Mouse (Mus musculus) midbrain, embryonic 12.5 days (tissue): ENCODE data around the gene Kif1a. TPM values are rescaled to one million over a fixed set of nuclear protein-coding genes. Genes with fewer than 3 reads are reported as not detected.

Experiments used
- ATAC-seq: fragments of 200-750 bp; cut with Nextera tagmentation; 2 replicates; pipeline ENCODE4 v1.8.0; 2017; ENCODE audit warnings: low read depth, moderate TSS enrichment, moderate library complexity; ENCODE audit not compliant: low FRiP score
- H3K27ac ChIP-seq: fragments of 300-500 bp; sonication (generic); replicated peaks from 2 replicates; pipeline ENCODE4 v1.5.1; 2016; ENCODE audit warnings: mild to moderate bottlenecking
- H3K27me3 ChIP-seq: fragments of 300-500 bp; sonication (generic); 2 replicates; pipeline ENCODE4 v1.6.1; 2016; ENCODE audit warnings: mild to moderate bottlenecking
- H3K36me3 ChIP-seq: fragments of 300-500 bp; sonication (generic); 2 replicates; pipeline ENCODE4 v1.6.1; 2016
- H3K4me1 ChIP-seq: fragments of 300-500 bp; sonication (generic); 2 replicates; pipeline ENCODE4 v1.6.1; 2016
- H3K4me2 ChIP-seq: fragments of 300-500 bp; sonication (generic); replicated peaks from 2 replicates; pipeline ENCODE4 v1.6.1; 2016; ENCODE audit warnings: mild to moderate bottlenecking, moderate library complexity
- H3K4me3 ChIP-seq: fragments of 300-500 bp; sonication (generic); 2 replicates; pipeline ENCODE4 v1.5.1; 2016; ENCODE audit warnings: mild to moderate bottlenecking
- H3K9ac ChIP-seq: fragments of 300-500 bp; sonication (generic); replicated peaks from 2 replicates; pipeline ENCODE4 v1.6.1; 2016; ENCODE audit warnings: mild to moderate bottlenecking, moderate library complexity
- H3K9me3 ChIP-seq: fragments of 300-500 bp; sonication (generic); 2 replicates; pipeline ENCODE4 v1.6.1; 2016; ENCODE audit warnings: mild to moderate bottlenecking
- WGBS: fragments of 180-500 bp; shearing (Covaris S2); methylation state at CpG from one replicate; pipeline ENCODE4 v1.1.7; 2016; 5-methylcytosine and 5-hydroxymethylcytosine counted together
- polyA plus RNA-seq: library from polyadenylated mRNA; unstranded; fragments of >200 nt; fragmentation: Nextera tagmentation; extraction: Ambion mirVana; gene quantifications from 2 replicates; pipeline ENCODE4 v1.2.1, GENCODE M21; 2016

Gene Kif1a
- polyA plus RNA-seq, 1 experiment from 2014 or later: 126 TPM

DNA sequence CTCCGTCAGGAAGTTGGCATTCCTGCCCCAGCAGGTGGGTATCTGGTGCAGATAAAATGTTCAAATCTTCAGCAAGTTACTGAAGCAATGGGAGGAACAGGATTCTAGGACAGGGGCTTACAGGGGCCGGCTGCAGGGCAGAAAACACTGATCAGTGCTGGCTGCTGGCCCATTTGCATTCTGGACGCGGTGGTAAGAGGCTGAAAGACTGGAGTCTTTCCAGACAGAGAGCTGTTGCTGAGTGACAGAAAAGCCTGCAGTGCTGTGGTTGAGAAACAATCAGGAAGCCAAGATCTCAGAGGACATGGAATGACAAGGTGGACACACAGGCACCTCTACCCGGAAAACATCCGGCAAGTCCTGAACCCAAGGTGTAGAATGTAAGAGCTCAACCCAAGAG lies 16.6 kb downstream of the Kif1a start:
- no peak overlapping the region for H3K9ac ChIP-seq
- ATAC-seq: no peak
- 53% methylated on average over 6 of the region's 6 CpGs for WGBS

DNA sequence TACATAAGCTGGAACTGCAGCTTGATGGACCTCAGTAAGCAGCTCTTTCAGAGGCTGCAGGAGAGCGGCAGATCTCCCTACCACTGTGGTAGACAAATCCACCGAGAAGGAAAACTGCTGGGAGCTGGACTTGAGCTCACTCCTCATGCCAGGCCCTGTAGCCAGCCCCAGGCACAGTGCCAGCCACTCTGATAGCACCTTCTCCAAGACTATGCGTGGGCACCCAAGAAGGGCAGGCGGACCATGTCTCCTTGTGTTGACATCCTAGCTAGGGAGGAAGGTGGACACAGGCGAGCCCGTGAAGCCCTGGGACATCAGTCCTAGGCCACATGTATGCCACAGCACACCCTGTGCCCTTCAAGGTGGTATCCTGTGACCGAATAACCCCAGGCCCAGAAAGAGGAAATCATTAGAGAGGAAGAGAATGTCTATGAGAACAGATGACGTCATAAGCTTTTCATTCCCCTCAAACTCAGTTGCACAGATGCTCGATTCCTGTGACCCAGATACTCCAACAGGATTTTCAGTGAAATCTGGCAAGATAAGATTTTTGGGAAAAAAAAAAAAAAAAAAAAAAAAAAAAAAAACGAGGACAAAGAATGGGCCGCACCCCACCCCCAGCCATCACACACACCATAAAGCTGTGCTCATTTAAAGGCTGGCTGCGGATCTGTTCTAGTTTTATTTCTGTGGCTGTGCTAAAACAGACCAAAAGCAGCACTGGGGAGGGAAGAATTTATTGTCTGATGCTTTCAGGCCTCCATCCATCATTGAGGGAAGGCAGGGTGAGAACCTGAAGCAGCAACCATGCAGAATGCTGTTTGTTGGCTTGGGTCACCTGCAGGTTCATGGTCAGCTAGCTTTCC lies 18.1 kb downstream of the Kif1a start:
- no peaks in the 10 kb centered on the region for H3K27me3 ChIP-seq
- H3K9me3 ChIP-seq: no peaks in the 10 kb centered on the region
- peaks cover 39% of the 10 kb centered on the region for H3K36me3 ChIP-seq
- no peak overlapping the region for H3K9ac ChIP-seq
- H3K4me2 ChIP-seq: no peak overlapping the region
- H3K4me1 ChIP-seq: peaks cover 34% of the 10 kb centered on the region
- H3K27ac ChIP-seq: no peak overlapping the region
- no peak overlapping the region for H3K4me3 ChIP-seq
- no peak for ATAC-seq
- 89% methylated on average over 12 of the region's 12 CpGs for WGBS

More for the DNA sequence above, 16.6 kb downstream of the Kif1a start:
- H3K9me3 ChIP-seq: no peaks in the 10 kb centered on the region
- no peak overlapping the region for H3K4me3 ChIP-seq
- peaks cover 34% of the 10 kb centered on the region for H3K36me3 ChIP-seq
- H3K4me2 ChIP-seq: no peak overlapping the region
- H3K4me1 ChIP-seq: peaks cover 20% of the 10 kb centered on the region
- H3K27ac ChIP-seq: peak overlapping the region; percentile 58
- no peaks in the 10 kb centered on the region for H3K27me3 ChIP-seq

DNA sequence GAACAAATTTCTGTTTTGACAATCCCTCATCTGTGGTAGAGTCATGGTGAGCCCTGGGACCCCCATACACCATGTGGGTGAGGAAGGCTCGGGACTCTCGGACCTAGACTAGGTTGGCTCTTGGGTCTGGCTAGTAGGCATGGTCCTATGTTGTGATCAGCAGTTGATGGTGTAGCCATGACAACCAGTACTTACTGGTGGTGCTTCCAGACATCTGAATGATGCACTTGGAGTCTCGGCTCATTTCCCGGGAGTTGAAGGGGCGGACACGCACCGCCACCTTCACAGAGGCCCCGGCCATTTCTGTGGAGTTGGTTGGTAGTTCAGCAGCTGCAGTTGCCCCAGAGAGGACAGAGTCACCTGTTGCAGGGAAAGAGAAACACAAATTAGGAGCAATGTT lies 19.6 kb downstream of the Kif1a start:
- ATAC-seq: no peak

DNA sequence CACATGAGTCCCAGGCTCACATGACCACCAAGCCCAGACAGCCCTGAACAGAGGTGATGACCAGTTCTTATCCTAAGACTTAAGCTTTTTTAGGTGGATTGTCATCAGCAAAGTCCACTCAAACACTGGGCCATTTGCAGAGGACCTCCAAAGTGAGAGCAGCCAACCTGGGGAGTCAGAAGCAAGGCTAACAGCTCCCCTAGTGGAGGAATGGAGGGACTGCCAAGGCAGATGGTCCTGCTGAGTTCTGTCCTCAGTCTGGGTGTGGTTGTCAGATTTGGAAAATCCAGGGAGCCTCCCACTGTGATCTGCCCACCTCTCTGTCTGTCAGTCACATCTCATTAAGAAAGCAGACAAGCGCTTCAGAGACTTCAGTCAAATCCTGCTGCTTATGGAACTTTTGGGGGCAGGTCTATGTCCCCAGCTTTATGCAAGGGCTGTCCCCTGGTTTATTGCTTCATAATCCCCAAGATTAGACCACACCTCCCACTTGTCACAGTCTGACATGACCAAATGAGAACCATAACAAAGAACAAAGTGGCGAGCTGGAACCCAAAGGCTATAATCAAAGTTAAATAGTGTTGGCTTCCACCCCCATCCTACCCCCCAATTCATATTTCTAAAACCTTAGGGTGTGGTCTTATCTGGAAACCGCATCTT lies 20.7 kb downstream of the Kif1a start:
- no peak for ATAC-seq
- 73% methylated on average over 3 of the region's 3 CpGs for WGBS

More for the DNA sequence above, 19.6 kb downstream of the Kif1a start:
- WGBS: 74% methylated on average over 8 of the region's 8 CpGs
- H3K4me1 ChIP-seq: peaks cover 34% of the 10 kb centered on the region
- no peak overlapping the region for H3K9ac ChIP-seq
- no peak overlapping the region for H3K4me3 ChIP-seq
- H3K9me3 ChIP-seq: no peaks in the 10 kb centered on the region
- no peak overlapping the region for H3K27ac ChIP-seq
- no peaks in the 10 kb centered on the region for H3K27me3 ChIP-seq
- peaks cover 48% of the 10 kb centered on the region for H3K36me3 ChIP-seq
- no peak overlapping the region for H3K4me2 ChIP-seq

DNA sequence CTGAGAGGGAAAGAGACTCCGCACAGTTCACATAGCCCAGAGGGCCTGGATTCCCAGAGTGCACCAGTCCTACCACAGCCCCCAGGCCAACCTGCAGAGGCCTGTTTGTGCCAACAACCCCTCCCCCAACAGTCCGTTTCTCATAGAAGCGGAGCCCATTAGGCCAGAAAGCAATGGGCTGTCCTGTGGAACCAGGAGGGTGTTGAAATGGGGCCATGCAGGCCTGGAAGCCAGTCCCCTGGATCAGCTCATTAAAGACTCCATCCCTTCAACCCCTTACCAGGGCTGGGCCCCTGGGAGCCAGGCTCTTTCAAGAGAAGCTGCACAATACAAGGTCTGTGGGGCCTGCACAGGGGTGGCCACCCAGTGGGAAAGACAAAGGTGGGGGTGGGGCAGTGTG lies 22.1 kb downstream of the Kif1a start:
- Histone ChIP-seq H3K27me3 (no peaks in the 10 kb centered on the region), H3K9ac (0 out of 2 replicates have a peak overlapping the region, but pooled peaks have one; percentile 6), H3K36me3 (peaks cover 65% of the 10 kb centered on the region), H3K4me2 (no peak overlapping the region; the same call in 1 of the 2 replicates), H3K9me3 (no peaks in the 10 kb centered on the region), H3K27ac (peak overlapping the region; percentile 56), H3K4me3 (no peak overlapping the region), H3K4me1 (peaks cover 22% of the 10 kb centered on the region)
- peak; percentile 72 for ATAC-seq
- WGBS: 58% methylated on average over 3 of the region's 3 CpGs

More for the DNA sequence above, 20.7 kb downstream of the Kif1a start:
- Histone ChIP-seq H3K4me1 (peaks cover 34% of the 10 kb centered on the region), H3K4me2 (no peak overlapping the region), H3K4me3 (no peak overlapping the region), H3K9ac (no peak overlapping the region), H3K27me3 (no peaks in the 10 kb centered on the region), H3K27ac (no peak overlapping the region), H3K36me3 (peaks cover 50% of the 10 kb centered on the region), H3K9me3 (no peaks in the 10 kb centered on the region)

DNA sequence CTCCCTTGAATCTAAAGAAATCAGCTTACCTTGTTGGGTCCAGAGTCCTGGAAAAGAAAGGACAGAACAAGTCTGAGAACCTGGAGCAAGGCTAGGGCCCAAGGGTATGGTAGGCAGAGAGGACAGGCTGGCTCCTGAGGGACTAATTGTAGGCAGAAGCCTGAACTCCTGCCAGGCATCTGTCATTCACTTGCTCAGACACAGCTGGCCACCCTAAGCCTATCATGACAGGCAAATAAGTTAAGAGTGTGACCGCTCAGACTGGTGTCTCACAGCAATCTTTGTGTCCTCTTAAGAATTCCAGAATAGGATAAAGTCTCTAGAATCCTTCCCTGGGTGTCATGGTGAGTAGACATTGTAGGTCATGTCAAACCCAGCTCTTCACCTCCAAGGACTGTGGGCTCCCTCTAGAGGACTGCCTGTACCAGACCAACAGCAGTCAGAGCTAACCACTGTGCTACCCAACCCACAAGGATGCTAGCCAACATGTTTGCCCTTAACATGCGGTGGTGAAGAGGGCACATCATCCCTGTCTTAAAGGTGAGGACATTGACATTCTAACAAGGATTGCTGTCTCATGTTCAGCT lies 29.4 kb downstream of the Kif1a start:
- peaks cover 97% of the 10 kb centered on the region for H3K36me3 ChIP-seq
- H3K4me2 ChIP-seq: no peak overlapping the region
- H3K9me3 ChIP-seq: no peaks in the 10 kb centered on the region
- H3K9ac ChIP-seq: no peak overlapping the region
- ATAC-seq: no peak
- H3K4me3 ChIP-seq: no peak overlapping the region
- H3K27me3 ChIP-seq: no peaks in the 10 kb centered on the region
- no peaks in the 10 kb centered on the region for H3K4me1 ChIP-seq
- H3K27ac ChIP-seq: no peak overlapping the region
- 98% methylated on average over 2 of the region's 2 CpGs for WGBS

DNA sequence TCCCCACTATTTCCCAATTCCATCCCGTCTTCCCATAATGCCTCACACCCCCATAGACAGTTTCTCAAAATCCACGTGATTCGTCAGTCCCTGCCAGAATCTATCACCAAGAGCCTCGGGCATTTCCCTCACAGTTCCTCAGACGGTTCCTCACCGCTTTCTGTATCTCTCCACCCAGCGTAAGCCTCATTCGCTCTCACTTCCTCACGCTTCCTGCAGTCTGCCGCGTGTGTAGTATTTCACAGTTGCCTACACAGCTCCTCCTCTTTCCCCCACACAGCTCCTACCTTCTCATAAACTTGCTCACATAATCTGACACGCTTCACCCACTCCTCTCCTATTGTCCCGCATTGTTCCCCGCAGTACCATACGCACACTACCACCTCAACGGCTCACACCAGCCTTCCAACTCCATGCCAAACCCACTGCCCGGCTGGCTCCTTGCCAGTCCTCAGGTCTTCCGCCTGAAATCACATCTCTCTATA lies 30.2 kb downstream of the Kif1a start:
- H3K4me1 ChIP-seq: no peaks in the 10 kb centered on the region
- H3K27ac ChIP-seq: no peak overlapping the region
- H3K4me3 ChIP-seq: no peak overlapping the region
- peaks cover 97% of the 10 kb centered on the region for H3K36me3 ChIP-seq
- no peak overlapping the region for H3K9ac ChIP-seq
- ATAC-seq: no peak
- H3K27me3 ChIP-seq: no peaks in the 10 kb centered on the region
- 88% methylated on average over 18 of the region's 18 CpGs for WGBS
- no peaks in the 10 kb centered on the region for H3K9me3 ChIP-seq
- no peak overlapping the region for H3K4me2 ChIP-seq

DNA sequence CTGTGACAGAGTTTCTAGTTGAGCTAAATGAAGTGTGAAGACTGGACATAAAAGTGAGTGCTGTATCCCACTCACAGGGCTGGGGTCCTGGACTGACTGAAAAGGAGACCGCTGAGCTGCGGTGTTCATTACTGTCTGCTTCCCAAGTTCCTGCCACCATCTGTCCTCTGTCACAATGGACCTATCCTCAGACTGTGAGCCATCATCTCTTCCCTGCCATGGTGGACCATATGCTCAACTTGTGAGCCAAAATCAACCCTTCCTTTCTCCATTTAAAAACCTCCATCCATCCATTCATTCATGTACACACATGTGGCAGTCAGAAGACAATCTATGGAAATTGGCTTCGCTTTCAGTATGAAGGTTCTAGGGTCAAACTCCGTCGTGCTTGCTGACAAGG lies 30.9 kb downstream of the Kif1a start:
- H3K9ac ChIP-seq: no peak overlapping the region
- no peak for ATAC-seq
- 93% methylated on average over 5 of the region's 5 CpGs for WGBS
- H3K4me3 ChIP-seq: no peak overlapping the region
- no peaks in the 10 kb centered on the region for H3K4me1 ChIP-seq
- H3K4me2 ChIP-seq: no peak overlapping the region
- no peak overlapping the region for H3K27ac ChIP-seq
- H3K36me3 ChIP-seq: peaks cover 97% of the 10 kb centered on the region
- H3K27me3 ChIP-seq: no peaks in the 10 kb centered on the region
- H3K9me3 ChIP-seq: no peaks in the 10 kb centered on the region

DNA sequence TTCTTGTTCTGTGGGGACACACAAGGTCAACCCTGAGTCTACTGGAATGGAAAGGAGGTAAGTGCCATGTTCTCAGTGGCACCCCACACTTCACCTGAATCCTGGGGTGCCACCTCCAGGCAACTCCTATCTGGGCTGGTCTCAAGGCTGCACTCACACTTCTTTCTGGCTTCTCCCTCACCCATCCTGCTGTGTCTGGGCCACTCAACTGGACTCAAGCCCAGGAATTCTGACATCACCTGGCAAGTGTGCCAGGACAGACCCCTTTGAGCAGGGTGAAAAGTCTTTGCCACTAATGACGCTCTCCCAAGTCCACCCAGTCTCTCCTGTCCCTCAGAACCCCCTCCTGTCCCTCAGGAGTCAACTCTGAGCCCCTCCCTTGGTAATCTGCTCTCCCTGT lies 33.2 kb downstream of the Kif1a start:
- H3K4me3 ChIP-seq: no peak overlapping the region
- no peaks in the 10 kb centered on the region for H3K4me1 ChIP-seq
- no peak for ATAC-seq
- no peak overlapping the region for H3K4me2 ChIP-seq
- no peaks in the 10 kb centered on the region for H3K9me3 ChIP-seq
- no peak overlapping the region for H3K9ac ChIP-seq
- WGBS: 83% methylated on average over 1 of the region's 1 CpGs
- H3K36me3 ChIP-seq: peaks cover 95% of the 10 kb centered on the region
- no peaks in the 10 kb centered on the region for H3K27me3 ChIP-seq
- H3K27ac ChIP-seq: no peak overlapping the region

DNA sequence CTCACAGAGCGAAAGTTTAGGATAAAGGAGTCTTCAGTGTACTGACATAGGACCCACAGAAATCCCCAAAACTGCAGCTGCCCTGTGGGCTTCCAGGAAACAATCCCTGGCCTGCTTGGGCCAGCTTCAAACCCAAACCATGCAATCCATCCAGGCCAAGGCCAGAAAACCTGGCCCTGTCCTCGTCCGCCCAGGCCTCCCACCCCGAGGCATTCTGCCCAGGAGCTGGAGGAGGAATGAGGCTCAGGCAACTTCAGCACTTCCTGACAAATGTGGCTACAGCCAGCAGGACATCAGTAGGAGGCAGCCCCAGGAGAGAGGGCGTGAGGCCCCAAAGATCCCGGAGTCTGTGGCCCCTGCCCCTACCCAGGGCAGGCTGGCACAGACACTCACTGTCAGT lies 36.1 kb downstream of the Kif1a start:
- peaks cover 97% of the 10 kb centered on the region for H3K36me3 ChIP-seq
- H3K4me2 ChIP-seq: no peak overlapping the region
- no peak overlapping the region for H3K4me3 ChIP-seq
- no peak overlapping the region for H3K27ac ChIP-seq
- WGBS: 83% methylated on average over 6 of the region's 6 CpGs
- no peak overlapping the region for H3K9ac ChIP-seq
- ATAC-seq: no peak
- no peaks in the 10 kb centered on the region for H3K27me3 ChIP-seq
- no peaks in the 10 kb centered on the region for H3K4me1 ChIP-seq
- no peaks in the 10 kb centered on the region for H3K9me3 ChIP-seq

DNA sequence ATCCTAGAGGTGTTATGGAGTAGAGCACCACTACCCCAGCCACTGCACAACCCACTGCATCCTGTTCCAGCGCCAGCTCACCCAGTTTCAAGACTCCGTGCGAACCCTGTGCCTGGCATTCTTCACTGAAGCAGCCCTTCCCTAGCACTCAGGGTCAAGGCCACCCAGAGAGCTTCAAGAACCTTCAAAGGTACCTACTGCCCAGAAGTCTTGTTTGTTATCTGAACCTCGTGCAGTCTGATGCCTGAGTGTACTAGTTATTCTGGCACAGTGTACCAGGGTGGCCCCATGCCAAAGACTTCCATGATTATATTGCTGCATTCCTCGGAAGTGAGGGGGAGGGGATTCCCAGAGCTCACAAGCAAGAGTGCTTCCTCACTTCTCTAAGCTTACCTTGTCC lies 38.1 kb downstream of the Kif1a start:
- no peak for ATAC-seq
- Histone ChIP-seq H3K27ac (no peak overlapping the region), H3K4me3 (no peak overlapping the region), H3K4me2 (no peak overlapping the region), H3K27me3 (no peaks in the 10 kb centered on the region), H3K36me3 (peaks cover 95% of the 10 kb centered on the region), H3K9ac (no peak overlapping the region), H3K4me1 (no peaks in the 10 kb centered on the region), H3K9me3 (no peaks in the 10 kb centered on the region)
- WGBS: 84% methylated on average over 5 of the region's 5 CpGs
